Mouse (Mus musculus) spleen, postnatal 14 days (tissue): ENCODE measurements around the gene Boll.

ENCODE experiments used
- DNase-seq, 2 experiments: peaks; one replicate each; pipeline ENCODE4 v3.0.0; 2021 to 2022; ENCODE audit warnings: low spot score in 2 of 2

Gene Boll

DNA sequence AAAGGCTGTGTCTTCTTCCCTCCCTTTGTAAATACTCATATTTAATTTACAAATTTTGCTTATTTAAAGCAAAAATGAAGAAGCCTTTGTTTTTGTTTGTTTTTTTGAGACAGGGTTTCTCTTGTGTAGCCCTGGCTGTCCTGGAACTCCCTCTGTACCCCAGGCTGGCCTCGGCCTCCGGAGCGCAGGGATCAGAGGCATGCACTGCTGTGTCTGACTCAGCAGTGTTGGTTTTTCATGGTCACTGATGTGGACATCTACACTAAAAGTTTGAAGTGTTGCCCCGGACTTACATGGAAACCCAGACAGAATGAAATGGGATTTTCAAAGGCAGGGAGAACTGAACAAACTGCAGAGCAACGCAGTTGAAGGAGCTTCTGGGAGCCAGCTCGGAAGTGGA, 155.7 kb downstream of the Boll start:
- no peak for DNase-seq

DNA sequence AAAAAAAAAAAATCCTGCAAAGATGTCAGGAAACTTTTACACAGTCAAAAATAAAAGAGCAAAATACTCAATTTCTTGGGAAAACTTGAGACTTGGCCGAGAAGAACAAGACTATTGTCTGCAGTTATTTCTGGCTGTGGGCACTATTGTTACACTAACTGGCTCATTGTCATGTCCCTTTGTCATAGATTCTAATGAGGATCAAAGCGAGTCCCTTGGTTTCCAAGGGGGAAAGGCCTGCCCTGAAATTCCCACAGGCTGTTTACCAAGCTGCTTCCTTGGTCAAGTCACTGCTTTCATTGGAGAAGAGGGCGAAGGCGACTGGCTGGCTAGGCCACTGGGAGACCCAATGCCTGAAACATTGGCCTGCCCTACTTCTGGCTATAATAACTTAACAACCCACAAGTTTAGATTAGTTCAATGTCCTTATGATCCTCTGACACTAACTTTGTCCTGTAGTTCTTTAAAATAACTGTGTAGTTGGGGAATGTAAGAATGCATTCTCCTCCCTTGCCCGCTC, 157.4 kb downstream of the Boll start:
- no peak for DNase-seq

DNA sequence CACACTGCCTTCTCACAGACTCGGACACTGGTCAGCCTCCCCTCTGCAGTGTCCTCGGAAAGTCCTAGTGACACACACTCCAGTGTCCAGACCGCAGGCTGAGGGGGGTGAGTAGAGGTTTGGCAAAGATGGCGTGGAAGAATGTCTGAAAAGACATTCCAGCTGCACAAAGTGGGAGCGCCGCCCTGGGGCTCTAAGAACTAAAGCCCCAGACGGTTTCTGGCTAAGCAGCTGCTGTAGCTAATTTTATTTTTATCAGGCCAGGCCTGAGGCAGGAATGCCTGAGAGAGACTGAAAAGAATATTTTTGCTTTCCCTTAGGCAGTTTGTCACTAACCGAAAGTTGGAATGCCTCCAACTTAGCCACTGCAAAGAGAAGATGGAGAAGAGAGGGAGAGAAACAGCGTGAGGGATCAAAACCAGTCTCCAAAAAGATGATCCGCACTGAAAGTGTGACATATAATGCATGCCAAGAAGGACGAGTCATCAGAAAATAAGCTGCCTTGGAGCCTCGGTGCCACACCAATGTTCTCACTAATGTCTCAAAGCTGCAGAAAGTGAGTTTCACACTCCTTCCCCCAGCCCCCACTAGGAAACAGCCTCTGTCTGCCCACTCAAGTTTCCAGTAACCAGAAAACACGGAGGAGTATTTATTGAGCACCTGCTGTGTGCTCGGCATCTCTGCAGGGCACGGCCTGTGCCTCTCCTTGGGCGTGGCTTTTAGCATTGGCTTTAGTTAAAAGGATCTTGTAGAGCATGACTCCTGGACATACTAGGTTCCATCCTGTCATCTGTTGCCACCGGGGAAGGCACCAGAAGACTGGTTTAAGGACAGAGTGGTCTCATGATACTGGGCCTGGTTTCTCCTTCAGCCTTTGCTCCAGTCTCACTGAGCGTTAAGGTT, 161.2 kb downstream of the Boll start:
- no peak for DNase-seq

DNA sequence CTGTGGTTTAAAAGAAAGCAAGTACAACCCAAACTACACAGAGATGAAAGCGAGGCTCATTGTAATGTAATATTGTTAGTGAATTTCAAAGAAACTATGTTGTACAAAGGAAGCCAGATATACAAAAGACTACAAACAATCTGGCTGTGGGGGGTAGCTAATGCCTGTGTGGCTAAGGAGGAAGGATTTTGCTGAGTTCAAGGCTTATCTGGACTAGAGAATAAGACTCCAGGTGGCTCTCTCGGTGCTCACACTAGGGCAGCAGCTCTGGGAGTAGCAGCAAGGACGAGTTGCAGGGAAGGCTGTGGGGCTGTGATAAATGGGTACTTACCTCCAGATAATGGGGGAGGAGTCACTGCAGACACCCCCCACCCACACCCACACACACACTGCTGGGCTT, 164.6 kb downstream of the Boll start:
- no peak for DNase-seq
